Mouse (Mus musculus) left cerebral cortex, postnatal 25 days (tissue): ENCODE results near the gene Calm5. TPM values are rescaled to one million over a fixed set of nuclear protein-coding genes. Genes with fewer than 3 reads are reported as not detected.
"Not testable (repeated sequence)": the region's sequence is repeated elsewhere in the genome, so short reads cannot be mapped to it uniquely, and the experiment has no call there.

Experiments used
- DNase-seq, 2 experiments: peaks; one replicate each; pipeline ENCODE4 v3.0.0; 2022; ENCODE audit warnings: low spot score in 2 of 2, mixed read lengths in 1 of 2
- intact Hi-C: fragments of 180-260 bp; cut with DNase I; formaldehyde crosslinking; loops from one replicate; pipeline ENCODE4 v1.15.1; 2025
- total RNA-seq, 2 experiments: library from RNA; stranded (reverse); gene quantifications; 2 replicates each; pipeline ENCODE4 v1.2.3; 2021

Gene Calm5
- total RNA-seq, 2 experiments from 2014 or later, result not detected

DNA sequence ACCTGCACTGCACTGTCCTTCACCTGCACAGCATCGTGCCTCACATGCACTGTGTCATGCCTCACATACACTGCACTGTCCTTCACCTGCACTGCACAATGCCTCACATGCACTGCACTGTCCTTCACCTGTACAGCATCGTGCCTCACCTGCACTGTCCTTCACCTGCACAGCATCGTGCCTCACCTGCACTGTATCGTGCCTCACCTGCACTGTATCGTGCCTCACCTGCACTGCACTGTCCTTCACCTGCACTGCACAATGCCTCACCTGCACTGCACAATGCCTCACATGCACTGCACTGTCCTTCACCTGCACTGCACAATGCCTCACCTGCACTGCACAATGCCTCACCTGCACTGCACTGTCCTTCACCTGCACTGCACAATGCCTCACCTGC, 44.2 kb downstream of the Calm5 start:
- intact Hi-C loops, DNase-seq: not testable (repeated sequence)

DNA sequence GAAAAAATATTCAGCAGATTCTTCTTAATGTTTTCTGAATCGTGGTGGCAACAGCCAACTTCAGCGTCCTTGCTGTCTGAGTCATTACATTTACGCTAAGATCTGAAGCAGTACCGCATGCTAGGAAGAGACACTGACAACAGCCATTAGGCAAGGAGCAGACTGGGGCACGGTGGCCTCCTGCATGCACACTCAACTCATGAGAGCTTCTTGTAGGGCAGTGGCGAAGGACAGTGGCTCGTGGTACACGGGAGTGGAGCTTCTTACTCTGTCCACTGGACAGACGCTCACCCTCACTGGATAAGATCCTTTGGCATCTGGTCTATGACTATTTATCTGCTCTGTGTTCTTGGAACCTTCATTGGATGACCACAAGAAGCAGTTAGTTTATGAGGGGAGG, 45.3 kb downstream of the Calm5 start:
- intact Hi-C loops, result no loop called here
- no peak for DNase-seq

Other genes with a start within 250 kb of the Calm5 start
- 10 to 100 TPM; 24.7 to 30.1 TPM for gene Fam208b, start 243.1 kb upstream of the Calm5 start, total RNA-seq
- 10 to 100 TPM; 39.3 to 40.5 TPM for gene Asb13, start 220.1 kb upstream of the Calm5 start, total RNA-seq
- not detected for gene Calml3, start 49.9 kb upstream of the Calm5 start, total RNA-seq
- not detected for gene Calm4, start 16.4 kb upstream of the Calm5 start, total RNA-seq
- gene Net1, start 64.0 kb downstream of the Calm5 start, total RNA-seq, result 10 to 100 TPM; 44.0 to 50.3 TPM
- not detected for gene Tubal3, start 64.1 kb downstream of the Calm5 start, total RNA-seq
- gene Ucn3, start 91.2 kb downstream of the Calm5 start, total RNA-seq, result under 1 TPM in 1 of 2 experiments, not detected in 1; 0.23 TPM
- gene Akr1c14, start 194.8 kb downstream of the Calm5 start, total RNA-seq, result 1 to 10 TPM in 1 of 2 experiments, under 1 TPM in 1; 0.94 to 1.8 TPM